Mouse (Mus musculus): ENCODE measurements around the gene H2al2a.
"Not testable (repeated sequence)": the region's sequence is repeated elsewhere in the genome, so short reads cannot be mapped to it uniquely, and the experiment has no call there.

The H2al2a gene

DNA sequence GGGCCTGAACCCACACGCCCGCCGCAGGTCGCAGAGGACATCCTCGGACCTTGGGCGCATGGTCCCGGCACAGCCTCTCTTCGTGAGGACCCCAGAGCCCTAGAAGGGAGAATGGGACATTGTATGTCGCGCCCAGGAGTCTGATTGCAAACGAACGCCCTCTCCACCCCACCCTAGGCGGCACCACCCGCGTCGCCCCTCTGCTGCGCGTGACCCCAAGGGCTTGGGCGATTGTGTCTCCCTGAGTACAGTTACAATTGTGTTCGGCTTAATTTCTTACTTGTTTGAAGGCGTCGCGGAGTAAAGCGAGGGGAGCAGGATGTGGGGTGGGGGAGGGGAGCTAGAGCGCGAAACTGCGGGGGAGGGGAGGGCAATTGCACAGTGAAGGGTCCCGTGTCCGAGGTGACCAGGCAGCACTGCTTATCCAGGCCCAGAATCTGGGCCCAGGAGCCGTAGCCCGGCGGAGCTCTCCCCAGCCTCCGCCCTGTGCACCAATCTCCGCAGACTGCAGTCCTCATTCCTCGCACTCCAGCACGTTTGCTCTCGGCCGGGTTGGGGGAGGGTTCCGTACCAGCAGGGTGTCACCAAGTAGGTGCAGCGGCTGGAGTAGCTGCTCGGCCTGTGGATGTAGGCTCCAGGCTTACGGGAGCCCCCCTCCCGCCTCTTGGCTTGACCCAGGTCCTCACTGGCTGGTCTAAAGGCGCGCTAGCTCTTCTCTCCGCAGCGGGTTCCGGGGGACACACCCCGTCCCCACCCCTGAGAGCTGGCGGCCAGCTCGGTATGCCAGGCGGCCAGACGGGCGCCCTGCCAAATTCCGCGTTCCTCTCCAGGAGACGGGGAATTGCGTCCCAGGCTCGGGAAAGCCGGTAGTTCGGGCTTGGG lies 31.6 kb upstream of the H2al2a start:
- DNase-seq (ENCODE audit: low spot score in 2 of 2): peak; percentile 32 to 40

DNA sequence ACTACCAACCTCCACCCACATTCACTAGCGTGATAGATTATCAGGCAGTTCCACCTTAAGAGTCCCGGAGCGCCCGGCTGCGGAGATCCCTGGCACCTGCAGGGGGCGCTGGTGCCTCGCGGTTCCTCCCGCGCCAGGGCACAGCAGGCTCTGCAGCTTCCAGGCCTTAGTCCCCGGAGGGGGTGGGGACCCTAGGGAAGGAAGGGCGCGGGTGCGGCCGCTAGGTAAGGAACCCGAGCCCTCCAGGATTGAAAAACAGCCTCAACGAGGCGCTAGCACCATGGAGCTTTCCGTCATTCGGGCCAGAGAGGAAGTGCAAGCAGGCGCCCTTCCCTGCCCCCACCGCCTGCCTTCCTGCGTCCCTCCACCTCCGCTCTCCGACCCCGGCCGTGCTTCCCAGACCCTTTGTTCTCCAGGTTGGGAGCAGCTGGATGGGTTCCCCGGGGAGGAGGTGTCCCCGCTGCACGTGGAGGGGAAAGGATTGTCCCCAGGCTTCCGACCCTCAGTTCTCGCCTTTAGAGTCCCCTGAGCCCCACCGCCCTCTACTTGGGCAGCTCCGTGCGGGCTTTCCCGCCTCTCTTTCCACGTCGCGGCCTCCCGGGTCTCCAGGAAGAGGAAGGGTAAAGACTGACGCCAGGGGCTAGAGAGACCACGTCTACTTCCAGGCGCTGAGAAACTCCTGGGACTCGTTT lies 30.8 kb upstream of the H2al2a start:
- peak; percentile 78 to 87 for DNase-seq (ENCODE audit: low spot score in 2 of 2)

DNA sequence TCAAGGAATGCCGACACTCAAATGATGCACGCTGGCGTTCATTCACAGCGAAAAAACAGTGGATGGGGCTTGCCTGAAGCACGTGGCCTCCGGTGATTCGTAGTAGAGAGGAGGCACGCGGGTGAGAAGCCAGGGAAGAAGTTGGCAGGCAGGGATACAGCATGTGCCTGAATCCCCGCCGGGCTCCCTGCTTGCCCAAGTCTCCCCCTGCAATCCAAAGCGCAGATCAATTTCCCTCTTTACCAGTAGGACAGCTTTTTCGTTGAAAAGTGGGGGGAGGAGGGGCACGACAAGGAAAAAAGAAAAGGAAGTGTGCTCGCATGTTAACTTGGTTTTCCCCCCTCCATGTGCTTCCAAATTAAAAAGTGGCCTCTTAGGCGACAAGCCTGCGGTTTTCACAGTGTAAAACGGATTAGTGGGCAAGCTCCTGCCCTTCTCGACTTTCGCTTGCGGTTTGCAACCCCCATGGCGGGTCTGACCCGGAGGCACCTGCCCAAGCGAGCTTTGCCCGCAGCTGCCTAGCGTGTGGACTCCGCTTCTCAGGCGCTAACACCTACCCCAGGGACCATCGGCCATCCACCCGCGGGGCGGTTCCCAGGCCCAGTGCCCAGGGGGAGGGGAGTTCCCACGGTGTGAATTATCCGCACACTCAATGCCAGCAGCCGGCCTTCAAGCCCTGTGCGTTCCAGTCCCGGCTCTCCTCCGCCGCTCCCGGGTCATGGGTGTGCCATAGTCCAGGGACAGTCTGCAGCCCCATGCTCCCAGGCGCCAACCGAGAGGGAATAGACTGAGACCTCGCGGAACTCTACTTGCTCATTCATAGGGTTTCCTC lies 29.6 kb upstream of the H2al2a start:
- no peak for DNase-seq (ENCODE audit: low spot score in 2 of 2)

DNA sequence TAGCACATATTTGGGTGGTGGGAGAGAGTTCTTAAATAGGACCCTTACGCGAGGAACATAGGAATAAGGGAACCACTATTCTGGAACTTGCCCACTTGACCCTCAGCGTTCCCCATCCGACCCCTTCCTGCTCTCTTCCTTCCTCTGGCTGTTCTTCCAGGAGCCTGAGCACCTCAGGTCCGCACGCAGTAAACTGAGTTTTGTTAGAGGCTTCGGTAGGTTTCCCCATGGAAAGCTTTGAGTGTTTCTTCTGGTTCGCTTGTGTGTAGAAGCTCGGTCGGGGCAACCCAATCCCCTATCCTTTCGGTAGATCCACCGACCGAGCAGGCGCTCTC lies 29.0 kb upstream of the H2al2a start:
- DNase-seq (ENCODE audit: low spot score in 2 of 2): no peak

DNA sequence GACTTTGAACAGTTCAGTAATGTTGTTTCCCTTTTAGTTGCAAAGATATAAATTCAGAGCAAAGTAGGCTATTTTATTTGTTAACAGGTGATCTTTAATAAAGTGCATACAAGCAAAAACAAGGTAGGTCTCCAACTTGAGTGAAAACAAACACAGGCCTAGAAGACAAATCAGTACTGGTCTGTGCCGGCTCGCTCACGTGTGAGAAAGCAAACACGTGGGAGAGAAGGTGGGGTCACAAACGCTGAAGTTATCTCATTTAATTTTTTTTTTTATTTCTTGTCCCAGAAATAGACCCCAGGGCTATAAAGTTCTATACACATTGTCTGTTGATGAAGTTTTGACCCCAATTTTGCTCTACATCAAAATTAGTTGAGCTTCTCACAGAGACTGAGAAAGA lies 28.4 kb upstream of the H2al2a start:
- DNase-seq (ENCODE audit: low spot score in 2 of 2): no peak

DNA sequence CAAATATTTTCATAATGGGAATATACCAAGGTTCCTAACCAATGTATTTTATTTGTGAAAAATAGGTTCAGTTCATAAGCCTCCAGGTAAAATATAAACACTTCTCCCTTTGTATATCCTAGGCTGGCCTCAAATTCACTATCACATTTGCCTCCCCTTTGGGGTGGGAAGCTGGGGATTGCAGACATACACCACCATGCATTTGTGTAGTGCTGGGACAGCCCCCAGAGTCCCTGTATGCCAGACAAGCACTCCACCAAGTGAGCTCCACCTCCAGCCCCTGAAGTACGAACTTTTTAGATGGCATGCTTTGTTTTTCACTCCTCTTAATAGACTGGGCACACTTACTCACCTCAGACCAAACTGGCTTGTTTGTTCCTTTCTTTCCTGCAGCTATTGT lies 26.1 kb upstream of the H2al2a start:
- DNase-seq (ENCODE audit: low spot score in 2 of 2): no peak

DNA sequence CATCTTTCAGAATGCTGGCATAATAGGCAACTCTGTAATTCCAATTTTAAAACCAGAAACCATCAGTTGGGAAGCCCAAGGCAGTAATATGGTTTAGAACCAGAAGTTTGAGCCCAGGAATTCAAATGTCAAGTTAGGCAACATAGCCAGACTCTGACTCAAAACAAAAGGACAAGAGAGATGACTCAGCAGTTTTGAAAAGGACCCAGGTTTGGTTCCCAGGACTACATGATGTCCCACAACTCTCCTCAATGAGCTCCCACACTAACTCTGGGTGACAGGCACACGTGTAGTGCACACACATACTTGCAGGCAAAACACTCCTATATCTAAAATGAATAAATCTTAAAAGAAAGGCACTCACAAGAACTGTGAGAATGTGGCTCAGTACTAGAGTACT lies 22.4 kb upstream of the H2al2a start:
- DNase-seq (ENCODE audit: low spot score in 2 of 2): no peak

DNA sequence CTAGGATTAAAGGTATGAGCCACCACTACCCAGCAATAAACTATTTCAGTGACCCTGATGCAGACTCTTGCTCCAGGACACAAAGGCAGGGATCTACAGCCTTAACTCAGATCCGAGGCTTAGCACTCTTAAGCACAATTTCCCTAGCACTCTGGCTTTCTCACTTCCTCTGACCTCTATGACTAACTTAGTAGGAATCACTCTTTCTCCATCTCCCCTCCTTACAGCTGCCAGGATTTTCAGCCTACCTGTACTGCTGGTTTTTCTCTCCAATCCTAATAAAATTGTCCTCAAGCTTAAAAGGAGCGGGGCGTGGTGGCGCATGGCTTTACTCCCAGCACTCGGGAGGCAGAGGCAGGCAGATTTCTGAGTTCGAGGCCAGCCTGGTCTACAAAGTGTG lies 20.6 kb upstream of the H2al2a start:
- no peak for DNase-seq (ENCODE audit: low spot score in 2 of 2)

DNA sequence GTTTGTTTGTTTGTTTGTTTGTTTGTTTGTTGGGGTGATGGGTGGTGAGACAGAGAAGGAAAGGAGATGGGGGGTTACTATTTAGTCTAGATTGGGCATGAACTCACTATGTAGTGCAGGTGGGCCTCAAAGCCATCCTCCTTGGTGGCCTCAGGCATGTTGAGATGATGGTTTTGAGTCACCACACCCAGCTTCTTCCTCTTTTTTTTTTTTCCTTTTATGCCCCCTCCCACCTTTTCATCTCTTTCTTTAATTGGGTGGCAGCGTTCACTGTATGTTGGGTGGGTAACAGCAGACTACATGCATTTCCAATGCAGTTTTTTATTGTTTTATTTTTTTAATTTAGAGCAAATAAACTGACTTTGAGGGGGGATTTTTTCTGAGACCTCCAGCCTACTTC lies 19.9 kb upstream of the H2al2a start:
- no peak for DNase-seq (ENCODE audit: low spot score in 2 of 2)

DNA sequence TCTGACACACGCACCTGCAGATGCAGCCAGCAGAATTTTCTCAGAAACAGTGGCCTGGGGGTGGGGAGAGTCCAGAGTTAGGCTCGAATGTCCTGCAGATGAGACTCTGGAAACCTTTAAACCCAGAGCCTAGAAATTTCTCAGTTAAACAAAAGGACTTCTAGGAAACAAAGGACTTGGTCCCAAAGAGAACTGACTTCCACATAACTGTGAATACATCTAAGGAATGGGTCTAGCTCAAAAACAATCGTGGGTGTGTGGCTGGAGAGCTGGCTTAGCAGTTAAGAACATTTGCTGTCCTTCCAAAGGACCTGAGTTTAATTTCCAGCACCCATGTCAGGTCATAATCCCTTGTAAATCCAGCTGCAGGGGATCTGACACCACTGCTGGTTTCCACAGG lies 18.8 kb upstream of the H2al2a start:
- DNase-seq (ENCODE audit: low spot score in 2 of 2): no peak

DNA sequence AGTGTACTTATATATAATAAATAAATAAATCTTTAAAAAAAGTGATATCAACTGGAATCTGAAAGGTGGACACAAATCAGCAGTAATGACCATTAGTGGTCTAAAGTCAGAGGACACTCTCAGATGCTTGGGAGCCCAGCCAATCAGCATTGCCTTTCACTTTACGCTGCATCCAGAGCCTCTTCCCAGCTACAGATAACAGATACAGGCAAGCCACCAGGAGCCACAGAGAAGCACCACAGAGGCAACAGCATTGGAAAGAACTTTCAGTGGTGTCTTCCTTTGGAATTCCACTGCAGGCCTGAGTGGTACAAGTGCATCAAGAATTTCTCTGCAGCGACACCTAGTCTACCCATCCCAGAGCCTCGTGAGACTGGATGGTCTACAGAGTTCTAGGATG lies 16.1 kb upstream of the H2al2a start:
- DNase-seq (ENCODE audit: low spot score in 2 of 2): no peak

DNA sequence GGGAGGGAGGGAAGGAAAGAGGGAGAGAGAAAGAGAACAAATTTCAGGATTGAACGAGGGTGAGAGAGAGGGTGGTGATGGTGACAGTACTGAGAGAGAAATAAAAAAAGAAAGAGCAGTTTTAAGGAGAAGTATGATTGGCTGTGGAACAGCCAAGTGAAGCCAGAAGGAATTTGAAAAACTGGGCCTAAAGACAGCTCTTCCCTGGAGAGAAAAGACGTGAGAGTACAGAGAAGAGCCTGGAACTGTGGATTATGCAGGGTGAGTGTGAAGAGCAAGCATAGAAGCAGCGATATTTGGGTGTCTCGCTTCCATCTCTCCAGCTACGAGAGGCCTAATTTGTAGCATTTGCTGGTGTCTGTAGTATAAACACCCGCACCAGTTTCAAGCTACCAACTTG lies 14.5 kb upstream of the H2al2a start:
- DNase-seq (ENCODE audit: low spot score in 2 of 2): no peak

DNA sequence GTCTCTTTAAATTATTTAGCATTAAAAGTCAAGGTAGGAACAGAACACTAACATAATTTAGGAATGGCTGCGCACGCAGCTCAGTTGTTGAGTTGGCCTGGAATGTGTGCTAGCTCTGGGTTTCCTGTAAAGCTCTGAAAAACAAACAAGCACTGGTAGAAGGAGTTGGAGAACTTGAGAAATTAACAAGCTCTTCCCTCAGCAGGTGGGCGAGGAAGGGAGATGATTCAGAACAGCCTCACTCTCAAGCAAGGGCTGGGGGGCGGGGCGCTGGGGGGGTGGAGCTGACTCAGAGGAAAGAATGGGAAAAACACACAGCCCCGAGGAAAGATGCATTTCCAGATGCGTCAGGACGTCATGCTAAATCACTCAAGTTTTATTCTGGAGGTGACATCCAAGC lies 8.4 kb upstream of the H2al2a start:
- DNase-seq (ENCODE audit: low spot score in 2 of 2): no peak

DNA sequence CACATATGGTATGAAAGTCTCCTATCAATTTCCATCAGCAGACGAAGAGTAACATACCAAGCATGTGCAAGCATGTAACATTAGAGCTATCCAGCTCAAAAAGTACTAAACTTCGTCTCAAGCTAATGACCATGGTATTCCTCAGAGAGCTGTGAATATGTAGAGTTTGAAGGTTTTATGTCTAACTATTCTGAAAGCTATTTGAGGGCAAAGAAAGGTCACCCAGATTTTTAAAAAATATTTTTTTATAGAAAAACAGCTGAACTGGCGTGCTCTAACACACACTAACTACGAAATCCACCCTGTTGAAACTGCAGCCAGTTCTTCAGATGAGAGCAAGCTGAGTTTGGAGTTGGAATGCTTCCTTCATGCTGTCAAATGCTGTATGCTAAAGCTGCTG lies 7.5 kb upstream of the H2al2a start:
- DNase-seq (ENCODE audit: low spot score in 2 of 2): no peak

DNA sequence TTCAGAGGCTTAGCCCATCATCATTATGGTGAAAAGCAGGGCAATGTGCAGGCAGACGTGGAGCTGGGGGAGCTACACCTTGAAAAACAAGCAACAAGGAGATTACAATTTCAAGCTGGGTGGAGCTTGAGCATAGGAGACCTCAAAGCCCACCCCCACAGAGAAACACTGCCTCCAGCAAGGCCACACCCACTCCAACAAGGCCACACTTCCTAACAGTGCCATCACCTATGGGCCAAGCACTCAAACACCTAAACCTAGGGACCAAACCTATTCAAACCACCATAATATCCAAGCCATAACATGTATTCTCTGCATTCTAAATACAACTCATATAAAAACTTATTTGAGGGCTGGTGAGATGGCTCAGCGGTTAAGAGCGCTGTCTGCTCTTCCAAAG lies 5.5 kb upstream of the H2al2a start:
- no peak for DNase-seq (ENCODE audit: low spot score in 2 of 2)

DNA sequence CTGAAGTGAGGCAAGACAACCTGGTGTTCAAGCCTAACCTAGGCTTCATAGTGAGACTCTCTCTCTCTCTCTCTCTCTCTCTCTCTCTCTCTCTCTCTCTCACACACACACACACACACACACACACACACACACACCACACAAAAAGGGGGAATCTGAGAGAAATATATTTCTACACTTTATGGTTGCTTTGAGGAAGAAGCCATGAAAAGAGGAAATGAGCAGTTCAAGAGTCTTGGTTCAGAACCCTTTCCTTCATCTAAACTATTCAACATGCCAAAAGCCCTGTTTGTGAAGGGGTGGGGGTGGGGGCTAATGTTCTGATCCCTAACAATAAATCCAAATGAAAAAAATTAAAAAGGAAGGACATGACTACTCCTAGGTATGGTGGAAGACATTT lies 7.2 kb downstream of the H2al2a start:
- DNase-seq (ENCODE audit: low spot score in 2 of 2): no peak

DNA sequence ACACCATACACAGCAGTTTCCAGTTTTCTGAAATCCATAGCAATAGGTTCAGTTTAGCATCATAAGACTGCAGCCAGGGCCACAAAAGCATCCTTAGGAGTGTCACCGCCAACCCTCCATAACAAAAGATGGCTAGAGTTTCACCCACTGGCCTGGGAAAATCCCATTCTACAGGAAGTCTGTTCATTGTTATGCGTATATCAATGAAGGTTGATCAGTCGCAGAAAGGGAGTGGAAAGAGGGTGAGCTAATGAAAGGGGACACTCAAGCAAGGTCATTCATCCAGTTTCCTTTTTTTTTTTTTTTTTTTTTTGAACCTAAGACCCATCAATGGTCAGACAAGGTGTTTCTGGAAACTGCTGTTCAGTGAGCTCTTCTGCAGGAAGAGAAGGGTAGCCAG lies 7.6 kb downstream of the H2al2a start:
- no peak for DNase-seq (ENCODE audit: low spot score in 2 of 2)

DNA sequence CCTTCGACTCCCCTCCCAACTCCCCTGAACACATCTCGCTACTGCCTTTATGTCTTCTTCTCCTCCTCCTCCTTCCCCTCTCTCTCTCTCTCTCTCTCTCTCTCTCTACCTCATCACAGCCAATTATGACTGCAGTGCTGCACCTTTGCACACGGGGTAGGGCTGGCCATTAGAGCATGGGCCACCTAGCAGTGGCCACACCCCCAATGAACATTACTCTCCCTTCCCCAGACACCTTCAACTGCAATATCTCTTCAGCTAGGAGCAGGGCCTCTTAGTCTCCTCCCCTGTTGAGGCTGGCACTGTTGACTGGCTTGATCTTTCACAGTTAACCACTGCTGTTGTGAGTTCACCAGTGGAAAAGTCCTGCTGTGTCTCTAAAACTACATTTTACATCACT lies 10.1 kb downstream of the H2al2a start:
- no peak for DNase-seq (ENCODE audit: low spot score in 2 of 2)

DNA sequence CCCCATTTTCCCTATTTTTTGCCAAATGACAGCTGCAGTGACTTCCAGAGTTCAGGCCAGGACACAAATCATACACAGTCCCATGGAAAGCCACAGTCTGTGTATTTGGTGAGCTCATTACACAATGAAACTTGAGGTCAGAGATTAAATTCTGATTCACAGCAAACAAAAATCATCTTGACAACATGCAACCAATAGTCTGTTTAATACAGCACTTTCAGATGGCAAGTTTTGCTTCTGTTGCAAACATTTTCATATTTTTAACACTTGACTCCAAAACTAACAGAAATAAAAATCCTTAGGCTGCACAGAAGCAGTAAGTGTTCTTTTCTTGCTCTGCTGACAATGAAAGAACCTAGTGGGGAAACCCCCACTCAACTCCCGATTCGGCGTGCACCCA lies 12.0 kb downstream of the H2al2a start:
- DNase-seq (ENCODE audit: low spot score in 2 of 2): no peak

DNA sequence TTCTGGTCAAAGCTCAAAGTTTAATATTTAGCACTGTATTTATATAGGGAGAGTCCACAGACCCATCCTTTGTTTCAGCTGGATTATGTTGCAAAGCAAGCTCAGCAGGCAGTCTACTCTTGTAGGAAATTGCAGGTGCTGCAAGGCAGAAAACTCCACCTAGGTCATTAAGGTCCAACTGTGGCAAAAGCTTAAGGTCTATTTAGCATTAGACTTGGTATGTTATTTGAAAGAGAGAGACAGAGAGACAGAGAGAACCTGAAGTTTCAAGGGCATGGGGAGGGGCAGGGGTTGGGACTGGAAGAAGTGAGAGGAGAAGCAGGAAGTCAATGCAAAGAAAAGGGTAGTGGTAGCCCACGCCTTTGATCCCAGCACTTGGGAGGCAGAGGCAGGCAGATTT lies 14.0 kb downstream of the H2al2a start:
- DNase-seq (ENCODE audit: low spot score in 2 of 2): no peak

DNA sequence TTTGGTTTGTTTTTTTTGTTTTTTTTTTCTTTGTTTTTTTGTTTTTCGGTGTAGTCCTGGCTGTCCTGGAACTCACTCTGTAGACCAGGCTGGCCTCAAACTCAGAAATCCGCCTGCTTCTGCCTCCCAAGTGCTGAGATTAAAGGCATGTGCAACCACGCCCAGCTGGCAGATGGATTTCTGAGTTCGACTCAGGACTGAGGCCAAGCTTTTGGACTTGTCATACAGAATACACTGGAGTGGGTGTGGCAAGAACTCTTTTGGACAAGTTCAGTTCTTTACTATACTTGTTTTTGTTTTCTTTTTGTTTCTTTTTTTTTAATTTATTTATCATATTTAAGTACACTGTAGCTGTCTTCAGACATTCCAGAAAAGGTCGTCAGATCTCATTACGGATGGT lies 18.1 kb downstream of the H2al2a start:
- no peak for DNase-seq (ENCODE audit: low spot score in 2 of 2)

DNA sequence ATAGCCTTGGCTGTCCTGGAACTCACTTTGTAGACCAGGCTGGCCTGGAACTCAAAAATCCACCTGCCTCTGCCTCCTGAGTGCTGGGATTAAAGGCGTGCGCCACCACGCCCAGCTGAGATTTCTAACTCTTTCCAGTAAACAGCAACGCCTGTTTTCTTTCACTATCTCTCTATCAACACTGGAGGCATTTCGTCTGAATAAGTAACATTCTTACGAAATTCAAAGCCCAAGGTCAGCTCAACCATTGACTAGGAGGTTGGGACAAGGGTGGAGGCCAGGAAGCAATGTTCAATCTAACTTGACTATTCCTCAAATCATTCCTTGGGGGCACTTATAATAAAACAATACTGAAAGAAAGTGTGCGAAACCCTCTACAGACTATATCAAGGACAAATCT lies 18.5 kb downstream of the H2al2a start:
- DNase-seq (ENCODE audit: low spot score in 2 of 2): not testable (repeated sequence)

DNA sequence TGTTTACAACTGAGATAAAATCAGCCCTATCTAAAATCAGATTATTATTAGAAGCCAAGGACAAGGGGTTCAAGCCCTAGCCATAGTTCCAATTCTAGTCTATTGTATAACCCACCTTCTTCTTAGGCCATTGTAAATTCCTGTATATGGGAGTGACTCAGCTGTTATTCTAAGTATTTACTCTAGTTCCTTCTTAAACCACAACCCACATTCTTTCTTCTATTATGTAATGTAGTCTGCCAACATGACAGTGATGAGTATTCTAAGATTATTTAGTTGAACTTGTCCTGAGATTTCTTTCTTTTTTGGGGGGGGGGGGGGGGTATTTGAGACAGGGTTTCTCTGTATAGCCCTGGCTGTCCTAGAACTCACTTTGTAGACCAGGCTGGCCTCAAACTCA lies 19.1 kb downstream of the H2al2a start:
- not testable (repeated sequence) for DNase-seq (ENCODE audit: low spot score in 2 of 2)

Data from spleen, postnatal 14 days (tissue).